Mouse (Mus musculus) urinary bladder, postnatal 25 days (tissue): ENCODE measurements around the gene Ugcg.
A peak's percentile ranks its signal among the peaks of the same experiment; 100 is the strongest.

Source experiments
- DNase-seq: peaks from one replicate; pipeline ENCODE4 v3.0.0; 2022; ENCODE audit warnings: low spot score

Gene Ugcg

GRCm38 (mm10) chr4:59189546-59190237 is 635 bp downstream of the Ugcg start:
- no peak for DNase-seq

- DNase-seq = no peak
Measured at GRCm38 (mm10) chr4:59190650-59191424, 1.8 kb downstream of the Ugcg start.

- DNase-seq = no peak
Measured at GRCm38 (mm10) chr4:59194731-59195496, 5.9 kb downstream of the Ugcg start.

- no peak for DNase-seq
Measured at GRCm38 (mm10) chr4:59196346-59197077, 7.5 kb downstream of the Ugcg start.

- DNase-seq = no peak
Measured at GRCm38 (mm10) chr4:59197078-59197424, 8.0 kb downstream of the Ugcg start.

GRCm38 (mm10) chr4:59197462-59197861 is 8.4 kb downstream of the Ugcg start:
- DNase-seq = no peak

- DNase-seq = peak; percentile 47
Measured at GRCm38 (mm10) chr4:59199341-59199740, 10.3 kb downstream of the Ugcg start.

- no peak for DNase-seq
Measured at GRCm38 (mm10) chr4:59199805-59200204, 10.7 kb downstream of the Ugcg start.

- DNase-seq = no peak
Measured at GRCm38 (mm10) chr4:59200636-59201035, 11.6 kb downstream of the Ugcg start.

GRCm38 (mm10) chr4:59204616-59205015 is 15.6 kb downstream of the Ugcg start:
- DNase-seq = no peak

- no peak for DNase-seq
Measured at GRCm38 (mm10) chr4:59205758-59206340, 16.8 kb downstream of the Ugcg start.

- no peak for DNase-seq
Measured at GRCm38 (mm10) chr4:59206600-59206999, 17.5 kb downstream of the Ugcg start.

GRCm38 (mm10) chr4:59208607-59209006 is 19.6 kb downstream of the Ugcg start:
- no peak for DNase-seq

- no peak for DNase-seq
Measured at GRCm38 (mm10) chr4:59211181-59211580, 22.1 kb downstream of the Ugcg start.

GRCm38 (mm10) chr4:59213833-59214232 is 24.8 kb downstream of the Ugcg start:
- no peak for DNase-seq

- no peak for DNase-seq
Measured at GRCm38 (mm10) chr4:59214695-59215094, 25.6 kb downstream of the Ugcg start.

GRCm38 (mm10) chr4:59215585-59215984 is 26.5 kb downstream of the Ugcg start:
- no peak for DNase-seq

- DNase-seq = no peak
Measured at GRCm38 (mm10) chr4:59217101-59217500, 28.0 kb downstream of the Ugcg start.

GRCm38 (mm10) chr4:59218154-59218553 is 29.1 kb downstream of the Ugcg start:
- DNase-seq = no peak

- no peak for DNase-seq
Measured at GRCm38 (mm10) chr4:59222226-59222625, 33.2 kb downstream of the Ugcg start.

GRCm38 (mm10) chr4:59223055-59223615 is 34.1 kb downstream of the Ugcg start:
- DNase-seq = no peak
